Mouse (Mus musculus): ENCODE data around the gene Wdr18.

Wdr18 gene

GRCm38 (mm10) chr10:79947502-79947901 is 12.4 kb upstream of the Wdr18 start:
- no peak for DNase-seq

- peak in 1 of 2 experiments; percentile 45 for DNase-seq
Observed at GRCm38 (mm10) chr10:79949873-79950272, 10.1 kb upstream of the Wdr18 start.

GRCm38 (mm10) chr10:79950661-79951060 is 9.3 kb upstream of the Wdr18 start:
- DNase-seq: no peak

- DNase-seq: peak in 1 of 2 experiments; percentile 57
Observed at GRCm38 (mm10) chr10:79953946-79954345, 6.0 kb upstream of the Wdr18 start.

GRCm38 (mm10) chr10:79955691-79956090 is 4.3 kb upstream of the Wdr18 start:
- DNase-seq: no peak

- DNase-seq: no peak
Observed at GRCm38 (mm10) chr10:79956643-79957154, 3.3 kb upstream of the Wdr18 start.

- DNase-seq: peak; percentile 89 to 90
Observed at GRCm38 (mm10) chr10:79958140-79958816, 1.7 kb upstream of the Wdr18 start.

- DNase-seq: peak; percentile 57 to 64
Observed at GRCm38 (mm10) chr10:79959412-79959811, 540 bp upstream of the Wdr18 start.

GRCm38 (mm10) chr10:79960671-79961294 is 831 bp downstream of the Wdr18 start:
- DNase-seq: no peak

GRCm38 (mm10) chr10:79964727-79965126 is 4.8 kb downstream of the Wdr18 start:
- DNase-seq: no peak

GRCm38 (mm10) chr10:79965325-79965724 is 5.4 kb downstream of the Wdr18 start:
- DNase-seq: no peak

- peak; percentile 91 to 94 for DNase-seq
Observed at GRCm38 (mm10) chr10:79966886-79967400, 7.0 kb downstream of the Wdr18 start.

- no peak for DNase-seq
Observed at GRCm38 (mm10) chr10:79968181-79968580, 8.2 kb downstream of the Wdr18 start.

GRCm38 (mm10) chr10:79969124-79969568 is 9.2 kb downstream of the Wdr18 start:
- DNase-seq: peak; percentile 72 to 73

GRCm38 (mm10) chr10:79970415-79971182 is 10.6 kb downstream of the Wdr18 start, which contains the start of gene Grin3b:
Gene Grin3b (plus strand): TSS chr10:79970715.
- DNase-seq: no peak

GRCm38 (mm10) chr10:79971183-79971497 is 11.2 kb downstream of the Wdr18 start:
- DNase-seq: no peak

- DNase-seq: no peak
Observed at GRCm38 (mm10) chr10:79972831-79973230, 12.9 kb downstream of the Wdr18 start.

- no peak for DNase-seq
Observed at GRCm38 (mm10) chr10:79974087-79974486, 14.1 kb downstream of the Wdr18 start.

- DNase-seq: no peak
Observed at GRCm38 (mm10) chr10:79974668-79975067, 14.7 kb downstream of the Wdr18 start.

GRCm38 (mm10) chr10:79976071-79976721 is 16.2 kb downstream of the Wdr18 start:
- no peak for DNase-seq

- DNase-seq: no peak
Observed at GRCm38 (mm10) chr10:79976722-79977107, 16.8 kb downstream of the Wdr18 start.

GRCm38 (mm10) chr10:79977324-79977723 is 17.4 kb downstream of the Wdr18 start:
- DNase-seq: no peak

- no peak for DNase-seq
Observed at GRCm38 (mm10) chr10:79978061-79978460, 18.1 kb downstream of the Wdr18 start.

Measured in kidney, adult 8-10 months (tissue).